Mouse (Mus musculus) midbrain, embryonic 16.5 days (tissue): ENCODE data around the gene Gdf15. TPM values are rescaled to one million over a fixed set of nuclear protein-coding genes. Genes with fewer than 3 reads are reported as not detected.
A peak's percentile ranks its signal among the peaks of the same experiment; 100 is the strongest.

Source experiments
- ATAC-seq: fragments of 200-750 bp; cut with Nextera tagmentation; 2 replicates; pipeline ENCODE4 v1.8.0; 2017; ENCODE audit warnings: moderate TSS enrichment
- H3K27ac ChIP-seq: fragments of 300-500 bp; sonication (generic); 2 replicates; pipeline ENCODE4 v1.5.1; 2014; ENCODE audit warnings: mild to moderate bottlenecking, low read length, mixed read lengths
- H3K27me3 ChIP-seq: fragments of 300-500 bp; sonication (generic); 2 replicates; pipeline ENCODE4 v1.6.1; 2014; ENCODE audit warnings: low read depth, low read length, mixed read lengths; ENCODE audit not compliant: control insufficient read depth, insufficient read depth
- H3K36me3 ChIP-seq: fragments of 300-500 bp; sonication (generic); 2 replicates; pipeline ENCODE4 v1.6.1; 2014; ENCODE audit warnings: mild to moderate bottlenecking, low read length, moderate library complexity, mixed read lengths; ENCODE audit not compliant: control insufficient read depth, insufficient read depth
- H3K4me1 ChIP-seq: fragments of 300-500 bp; sonication (generic); 2 replicates; pipeline ENCODE4 v1.6.1; 2014; ENCODE audit warnings: mild to moderate bottlenecking, low read length, mixed read lengths; ENCODE audit not compliant: control insufficient read depth, insufficient read depth
- H3K4me2 ChIP-seq: fragments of 300-500 bp; sonication (generic); 2 replicates; pipeline ENCODE4 v1.6.1; 2014; ENCODE audit warnings: mild to moderate bottlenecking, low read length, mixed read lengths
- H3K4me3 ChIP-seq: fragments of 300-500 bp; sonication (generic); 2 replicates; pipeline ENCODE4 v1.5.1; 2014; ENCODE audit warnings: low read depth, mild to moderate bottlenecking, low read length, moderate library complexity, mixed read lengths
- H3K9ac ChIP-seq: fragments of 300-500 bp; sonication (generic); 2 replicates; pipeline ENCODE4 v1.6.1; 2014; ENCODE audit warnings: low read depth, low read length, mixed read lengths
- H3K9me3 ChIP-seq: fragments of 300-500 bp; sonication (generic); replicated peaks from 2 replicates; pipeline ENCODE4 v1.6.1; 2014; ENCODE audit warnings: mild to moderate bottlenecking, low read length, mixed read lengths; ENCODE audit not compliant: control insufficient read depth, poor library complexity, severe bottlenecking
- WGBS: fragments of 180-500 bp; shearing (Covaris S2); extraction: QIAGEN DNeasy Blood & Tissue Kit; methylation state at CpG from one replicate; pipeline ENCODE4 v1.1.7; 2014; 5-methylcytosine and 5-hydroxymethylcytosine counted together
- polyA plus RNA-seq: library from polyadenylated mRNA; unstranded; fragments of >200 nt; fragmentation: Nextera tagmentation; extraction: Ambion mirVana; gene quantifications from 2 replicates; pipeline ENCODE4 v1.2.1, GENCODE M21; 2015

Gdf15 gene
- polyA plus RNA-seq, 1 experiment from 2014 or later = 0.39 TPM

GRCm38 (mm10) chr8:70659604-70660272 lies 27.5 kb upstream of the Gdf15 start:
- Histone ChIP-seq H3K36me3 (0 out of 2 replicates have a peak, but pooled peaks cover 3% of the 10 kb centered on the region), H3K27ac (peak overlapping the region; percentile 48; the same call in 1 of the 2 replicates), H3K4me1 (peaks cover 17% of the 10 kb centered on the region), H3K9ac (peak overlapping the region; percentile 86), H3K9me3 (no peaks in the 10 kb centered on the region), H3K27me3 (no peaks in the 10 kb centered on the region), H3K4me3 (peak overlapping the region; percentile 79), H3K4me2 (peak overlapping the region; percentile 97)
- 0% methylated on average over 28 of the region's 44 CpGs for WGBS
- ATAC-seq = peak; percentile 88

- WGBS = under 1% methylated on average over 31 of the region's 31 CpGs
- H3K9ac ChIP-seq = peak overlapping the region; percentile 86
- no peak; the same call in none of the 2 replicates for ATAC-seq
These were observed 26.8 kb upstream of the Gdf15 start for GRCm38 (mm10) chr8:70658897-70659603.

GRCm38 (mm10) chr8:70657739-70658138 lies 25.5 kb upstream of the Gdf15 start:
- 67% methylated on average over 2 of the region's 2 CpGs for WGBS
- H3K27ac ChIP-seq = 0 out of 2 replicates have a peak overlapping the region, but pooled peaks have one; percentile 5
- 0 out of 2 replicates have a peak, but pooled peaks cover 3% of the 10 kb centered on the region for H3K36me3 ChIP-seq
- no peak for ATAC-seq
- H3K4me3 ChIP-seq = 0 out of 2 replicates have a peak overlapping the region, but pooled peaks have one; percentile 4
- H3K9me3 ChIP-seq = no peaks in the 10 kb centered on the region
- 0 out of 2 replicates have a peak overlapping the region, but pooled peaks have one; percentile 18 for H3K9ac ChIP-seq
- peaks cover 17% of the 10 kb centered on the region for H3K4me1 ChIP-seq
- H3K27me3 ChIP-seq = no peaks in the 10 kb centered on the region
- peak overlapping the region; percentile 97; the same call in 1 of the 2 replicates for H3K4me2 ChIP-seq

More at GRCm38 (mm10) chr8:70658897-70659603, 26.8 kb upstream of the Gdf15 start:
- peak overlapping the region; percentile 79 for H3K4me3 ChIP-seq
- H3K9me3 ChIP-seq = no peaks in the 10 kb centered on the region
- peak overlapping the region; percentile 97 for H3K4me2 ChIP-seq
- peaks cover 17% of the 10 kb centered on the region for H3K4me1 ChIP-seq
- no peaks in the 10 kb centered on the region for H3K27me3 ChIP-seq
- H3K27ac ChIP-seq = peak overlapping the region; percentile 48
- 0 out of 2 replicates have a peak, but pooled peaks cover 3% of the 10 kb centered on the region for H3K36me3 ChIP-seq

GRCm38 (mm10) chr8:70657214-70657613 lies 25.0 kb upstream of the Gdf15 start:
- Histone ChIP-seq H3K4me2 (no peak overlapping the region; the same call in 1 of the 2 replicates), H3K9me3 (no peaks in the 10 kb centered on the region), H3K27me3 (no peaks in the 10 kb centered on the region), H3K9ac (no peak overlapping the region), H3K36me3 (0 out of 2 replicates have a peak, but pooled peaks cover 3% of the 10 kb centered on the region), H3K4me3 (no peak overlapping the region), H3K27ac (0 out of 2 replicates have a peak overlapping the region, but pooled peaks have one; percentile 5), H3K4me1 (peaks cover 17% of the 10 kb centered on the region)
- ATAC-seq = no peak
- 97% methylated on average over 3 of the region's 3 CpGs for WGBS

GRCm38 (mm10) chr8:70656193-70656790 lies 24.0 kb upstream of the Gdf15 start:
- ATAC-seq = no peak
- H3K27me3 ChIP-seq = no peaks in the 10 kb centered on the region
- peaks cover 3% of the 10 kb centered on the region; the same call in 1 of the 2 replicates for H3K36me3 ChIP-seq
- H3K9me3 ChIP-seq = no peaks in the 10 kb centered on the region
- H3K9ac ChIP-seq = no peak overlapping the region
- H3K4me3 ChIP-seq = no peak overlapping the region
- peaks cover 17% of the 10 kb centered on the region for H3K4me1 ChIP-seq
- 16% methylated on average over 13 of the region's 13 CpGs for WGBS
- peak overlapping the region; percentile 63 for H3K27ac ChIP-seq
- H3K4me2 ChIP-seq = no peak overlapping the region

- H3K4me1 ChIP-seq = peaks cover 17% of the 10 kb centered on the region
- H3K27ac ChIP-seq = peak overlapping the region; percentile 63
- no peak overlapping the region for H3K9ac ChIP-seq
- no peak overlapping the region for H3K4me2 ChIP-seq
- H3K36me3 ChIP-seq = peaks cover 6% of the 10 kb centered on the region
- H3K9me3 ChIP-seq = no peaks in the 10 kb centered on the region
- WGBS = 15% methylated on average over 2 of the region's 2 CpGs
- H3K27me3 ChIP-seq = no peaks in the 10 kb centered on the region
- no peak overlapping the region for H3K4me3 ChIP-seq
- ATAC-seq = no peak
These were observed 23.2 kb upstream of the Gdf15 start for GRCm38 (mm10) chr8:70655469-70655868.

- no peak for ATAC-seq
- H3K27me3 ChIP-seq = no peaks in the 10 kb centered on the region
- no peak overlapping the region for H3K4me3 ChIP-seq
- no peaks in the 10 kb centered on the region for H3K9me3 ChIP-seq
- 82% methylated on average over 1 of the region's 1 CpGs for WGBS
- no peak overlapping the region for H3K4me2 ChIP-seq
- H3K27ac ChIP-seq = no peak overlapping the region
- peaks cover 16% of the 10 kb centered on the region for H3K4me1 ChIP-seq
- peaks cover 13% of the 10 kb centered on the region for H3K36me3 ChIP-seq
- no peak overlapping the region for H3K9ac ChIP-seq
These were observed 21.9 kb upstream of the Gdf15 start for GRCm38 (mm10) chr8:70654121-70654520.

- no peaks in the 10 kb centered on the region for H3K9me3 ChIP-seq
- peaks cover 7% of the 10 kb centered on the region for H3K4me1 ChIP-seq
- no peak overlapping the region for H3K4me2 ChIP-seq
- no peak for ATAC-seq
- no peak overlapping the region for H3K27ac ChIP-seq
- H3K27me3 ChIP-seq = no peaks in the 10 kb centered on the region
- H3K4me3 ChIP-seq = no peak overlapping the region
- peaks cover 13% of the 10 kb centered on the region for H3K36me3 ChIP-seq
- no peak overlapping the region for H3K9ac ChIP-seq
- WGBS = 57% methylated on average over 2 of the region's 2 CpGs
These were observed 21.0 kb upstream of the Gdf15 start for GRCm38 (mm10) chr8:70653226-70653625.
